Mouse (Mus musculus) heart, embryonic 13.5 days (tissue): ENCODE data around the gene Kiss1r. TPM values are rescaled to one million over a fixed set of nuclear protein-coding genes. Genes with fewer than 3 reads are reported as not detected.

Source experiments
- ATAC-seq: fragments of 200-750 bp; cut with Nextera tagmentation; 2 replicates; pipeline ENCODE4 v1.8.0; 2017; ENCODE audit warnings: moderate TSS enrichment; ENCODE audit not compliant: insufficient number of reproducible peaks, low FRiP score, low TSS enrichment; ENCODE audit errors: extremely low read depth
- H3K27ac ChIP-seq: fragments of 300-500 bp; sonication (generic); replicated peaks from 2 replicates; pipeline ENCODE4 v1.5.1; 2015; ENCODE audit warnings: moderate library complexity, mild to moderate bottlenecking, inconsistent platforms
- H3K27me3 ChIP-seq: fragments of 300-500 bp; sonication (generic); replicated peaks from 2 replicates; pipeline ENCODE4 v1.6.1; 2015; ENCODE audit warnings: mild to moderate bottlenecking, inconsistent platforms
- H3K36me3 ChIP-seq: fragments of 300-500 bp; sonication (generic); 2 replicates; pipeline ENCODE4 v1.6.1; 2015; ENCODE audit warnings: mild to moderate bottlenecking, inconsistent platforms
- H3K4me1 ChIP-seq: fragments of 300-500 bp; sonication (generic); 2 replicates; pipeline ENCODE4 v1.6.1; 2015; ENCODE audit warnings: inconsistent platforms
- H3K4me2 ChIP-seq: fragments of 300-500 bp; sonication (generic); 2 replicates; pipeline ENCODE4 v1.6.1; 2015; ENCODE audit warnings: inconsistent platforms, mild to moderate bottlenecking, moderate library complexity
- H3K4me3 ChIP-seq: fragments of 300-500 bp; sonication (generic); 2 replicates; pipeline ENCODE4 v1.5.1; 2015; ENCODE audit warnings: moderate library complexity, mild to moderate bottlenecking, inconsistent platforms
- H3K9ac ChIP-seq: fragments of 300-500 bp; sonication (generic); 2 replicates; pipeline ENCODE4 v1.6.1; 2015; ENCODE audit warnings: inconsistent platforms, mild to moderate bottlenecking, moderate library complexity
- H3K9me3 ChIP-seq: fragments of 300-500 bp; sonication (generic); 2 replicates; pipeline ENCODE4 v1.6.1; 2016; ENCODE audit warnings: inconsistent platforms
- WGBS: fragments of 180-500 bp; shearing (Covaris S2); methylation state at CpG from one replicate; pipeline ENCODE4 v1.1.7; 2015; ENCODE audit warnings: mixed read lengths; 5-methylcytosine and 5-hydroxymethylcytosine counted together
- polyA plus RNA-seq: library from polyadenylated mRNA; unstranded; fragments of >200 nt; fragmentation: Nextera tagmentation; extraction: Ambion mirVana; gene quantifications from 2 replicates; pipeline ENCODE4 v1.2.1, GENCODE M21; 2015

Kiss1r gene
- polyA plus RNA-seq, 1 experiment from 2014 or later, result 0.67 TPM

GRCm38 (mm10) chr10:79933145-79933679 is 16.4 kb downstream of the Kiss1r start:
- Histone ChIP-seq H3K9me3 (no peaks in the 10 kb centered on the region), H3K4me1 (peaks cover 96% of the 10 kb centered on the region), H3K4me2 (peak overlapping the region; percentile 92), H3K36me3 (peaks cover 49% of the 10 kb centered on the region), H3K4me3 (peak overlapping the region; percentile 97), H3K27ac (peak overlapping the region; percentile 68), H3K27me3 (no peaks in the 10 kb centered on the region), H3K9ac (peak overlapping the region; percentile 68)
- no peak for ATAC-seq
- 50% methylated on average over 9 of the region's 9 CpGs for WGBS

- WGBS, result 73% methylated on average over 6 of the region's 6 CpGs
- peak overlapping the region; percentile 92 for H3K4me2 ChIP-seq
- no peaks in the 10 kb centered on the region for H3K27me3 ChIP-seq
- peak overlapping the region; percentile 53 for H3K27ac ChIP-seq
- H3K9ac ChIP-seq, result peak overlapping the region; percentile 21; the same call in 1 of the 2 replicates
- peak overlapping the region; percentile 21 for H3K4me3 ChIP-seq
- ATAC-seq, result no peak
- H3K9me3 ChIP-seq, result no peaks in the 10 kb centered on the region
- H3K4me1 ChIP-seq, result peaks cover 96% of the 10 kb centered on the region
- H3K36me3 ChIP-seq, result peaks cover 49% of the 10 kb centered on the region
Observed at GRCm38 (mm10) chr10:79933861-79934260, 17.1 kb downstream of the Kiss1r start.

- H3K9ac ChIP-seq, result peak overlapping the region; percentile 13; the same call in 1 of the 2 replicates
Observed at GRCm38 (mm10) chr10:79934272-79934721, 17.5 kb downstream of the Kiss1r start.

GRCm38 (mm10) chr10:79934794-79935569 is 18.2 kb downstream of the Kiss1r start:
- Histone ChIP-seq H3K4me1 (peaks cover 96% of the 10 kb centered on the region), H3K27ac (peak overlapping the region; percentile 53), H3K36me3 (peaks cover 49% of the 10 kb centered on the region), H3K4me2 (peak overlapping the region; percentile 92), H3K9me3 (no peaks in the 10 kb centered on the region), H3K27me3 (no peaks in the 10 kb centered on the region), H3K9ac (0 out of 2 replicates have a peak overlapping the region, but pooled peaks have one; percentile 47), H3K4me3 (0 out of 2 replicates have a peak overlapping the region, but pooled peaks have one; percentile 3)
- no peak for ATAC-seq
- WGBS, result 85% methylated on average over 16 of the region's 16 CpGs

More at GRCm38 (mm10) chr10:79934272-79934721, 17.5 kb downstream of the Kiss1r start:
- Histone ChIP-seq H3K4me1 (peaks cover 96% of the 10 kb centered on the region), H3K27ac (peak overlapping the region; percentile 53), H3K9me3 (no peaks in the 10 kb centered on the region), H3K4me3 (peak overlapping the region; percentile 21), H3K4me2 (peak overlapping the region; percentile 92), H3K36me3 (peaks cover 49% of the 10 kb centered on the region), H3K27me3 (no peaks in the 10 kb centered on the region)
- WGBS, result 69% methylated on average over 13 of the region's 13 CpGs
- ATAC-seq, result peak; percentile 38

GRCm38 (mm10) chr10:79936284-79936910 is 19.6 kb downstream of the Kiss1r start:
- H3K4me2 ChIP-seq, result peak overlapping the region; percentile 61
- ATAC-seq, result no peak
- peak overlapping the region; percentile 68 for H3K9ac ChIP-seq
- WGBS, result 43% methylated on average over 10 of the region's 10 CpGs
- peak overlapping the region; percentile 34 for H3K4me3 ChIP-seq
- peaks cover 43% of the 10 kb centered on the region for H3K36me3 ChIP-seq
- H3K27ac ChIP-seq, result peak overlapping the region; percentile 86
- no peaks in the 10 kb centered on the region for H3K9me3 ChIP-seq
- peaks cover 99% of the 10 kb centered on the region for H3K4me1 ChIP-seq
- H3K27me3 ChIP-seq, result no peaks in the 10 kb centered on the region

- Histone ChIP-seq H3K4me1 (peaks cover 94% of the 10 kb centered on the region), H3K36me3 (peaks cover 43% of the 10 kb centered on the region)
- WGBS, result 36% methylated on average over 27 of the region's 27 CpGs
Observed at GRCm38 (mm10) chr10:79936911-79937441, 20.2 kb downstream of the Kiss1r start.

GRCm38 (mm10) chr10:79937775-79938526 is 21.2 kb downstream of the Kiss1r start:
- Histone ChIP-seq H3K27ac (no peak overlapping the region; the same call in 1 of the 2 replicates), H3K9ac (no peak overlapping the region), H3K4me2 (peak overlapping the region; percentile 61), H3K4me1 (peaks cover 84% of the 10 kb centered on the region), H3K27me3 (no peaks in the 10 kb centered on the region), H3K9me3 (no peaks in the 10 kb centered on the region), H3K4me3 (no peak overlapping the region; the same call in 1 of the 2 replicates), H3K36me3 (peaks cover 38% of the 10 kb centered on the region)
- WGBS, result 77% methylated on average over 11 of the region's 11 CpGs
- ATAC-seq, result no peak

More at GRCm38 (mm10) chr10:79936911-79937441, 20.2 kb downstream of the Kiss1r start:
- peak overlapping the region; percentile 34 for H3K4me3 ChIP-seq
- no peaks in the 10 kb centered on the region for H3K27me3 ChIP-seq
- peak overlapping the region; percentile 61 for H3K4me2 ChIP-seq
- H3K9ac ChIP-seq, result peak overlapping the region; percentile 68
- ATAC-seq, result peak; percentile 16; the same call in 1 of the 2 replicates
- peak overlapping the region; percentile 86 for H3K27ac ChIP-seq
- H3K9me3 ChIP-seq, result no peaks in the 10 kb centered on the region

GRCm38 (mm10) chr10:79940749-79941148 is 24.0 kb downstream of the Kiss1r start:
- WGBS, result 47% methylated on average over 7 of the region's 7 CpGs
- Histone ChIP-seq H3K9ac (peak overlapping the region; percentile 62), H3K4me3 (0 out of 2 replicates have a peak overlapping the region, but pooled peaks have one; percentile 0), H3K9me3 (no peaks in the 10 kb centered on the region), H3K36me3 (peaks cover 24% of the 10 kb centered on the region), H3K4me2 (peak overlapping the region; percentile 48), H3K27me3 (no peaks in the 10 kb centered on the region), H3K27ac (peak overlapping the region; percentile 61; the same call in 1 of the 2 replicates), H3K4me1 (peaks cover 81% of the 10 kb centered on the region)
- ATAC-seq, result no peak

GRCm38 (mm10) chr10:79942988-79943387 is 26.2 kb downstream of the Kiss1r start:
- no peak for ATAC-seq
- peaks cover 31% of the 10 kb centered on the region for H3K36me3 ChIP-seq
- 0 out of 2 replicates have a peak overlapping the region, but pooled peaks have one; percentile 15 for H3K27ac ChIP-seq
- 71% methylated on average over 1 of the region's 1 CpGs for whole genome bisulfite sequencing
- H3K4me3 ChIP-seq, result 0 out of 2 replicates have a peak overlapping the region, but pooled peaks have one; percentile 3
- peak overlapping the region; percentile 48 for H3K9ac ChIP-seq
- H3K27me3 ChIP-seq, result no peaks in the 10 kb centered on the region
- H3K4me2 ChIP-seq, result peak overlapping the region; percentile 50
- no peaks in the 10 kb centered on the region for H3K9me3 ChIP-seq
- H3K4me1 ChIP-seq, result peaks cover 78% of the 10 kb centered on the region

GRCm38 (mm10) chr10:79943471-79943901 is 26.7 kb downstream of the Kiss1r start:
- Histone ChIP-seq H3K9me3 (no peaks in the 10 kb centered on the region), H3K36me3 (peaks cover 32% of the 10 kb centered on the region), H3K4me3 (0 out of 2 replicates have a peak overlapping the region, but pooled peaks have one; percentile 3), H3K4me2 (peak overlapping the region; percentile 50), H3K27me3 (no peaks in the 10 kb centered on the region), H3K9ac (peak overlapping the region; percentile 50; the same call in 1 of the 2 replicates), H3K4me1 (peaks cover 73% of the 10 kb centered on the region), H3K27ac (0 out of 2 replicates have a peak overlapping the region, but pooled peaks have one; percentile 15)
- 72% methylated on average over 8 of the region's 9 CpGs for WGBS
- ATAC-seq, result no peak
